Mouse (Mus musculus) monocyte, adult 2 months (primary cell): ENCODE measurements around the gene Dscam.

Experiments used
- DNase-seq, 2 experiments: peaks; one replicate each; pipeline ENCODE4 v3.0.0; 2022; ENCODE audit warnings: low spot score in 2 of 2, low read depth in 1 of 2

Dscam gene

DNA sequence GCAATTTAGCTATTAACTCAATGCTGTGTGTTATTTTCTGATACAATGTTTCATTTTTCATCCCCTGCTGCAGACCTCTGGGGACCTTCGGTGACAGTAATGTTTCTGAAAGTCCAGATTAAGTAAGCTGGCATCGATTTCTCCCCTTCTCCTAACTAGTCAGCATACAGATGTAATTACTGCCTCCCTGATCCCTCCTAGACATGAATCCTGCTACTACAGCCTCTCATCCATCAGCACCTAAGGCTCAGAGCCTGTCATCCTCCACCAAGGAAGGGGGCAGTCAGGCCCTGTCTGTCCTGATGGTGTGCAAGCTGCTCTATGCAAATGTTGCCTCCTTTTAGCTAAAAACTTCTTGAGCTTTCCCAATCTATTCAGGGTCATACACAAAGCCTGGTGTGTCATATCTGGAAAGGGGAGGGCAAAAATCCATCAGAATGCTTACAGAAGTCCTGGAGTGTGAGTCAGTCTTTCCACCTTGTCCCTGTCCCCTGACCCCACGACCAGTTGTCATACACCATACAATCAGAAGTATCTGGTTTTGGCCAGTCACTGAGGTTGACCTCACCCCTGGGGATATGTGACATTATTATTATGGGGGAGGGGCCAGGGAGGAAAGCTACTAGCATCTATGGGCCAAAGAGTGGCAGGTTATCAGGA lies 571.0 kb downstream of the Dscam start:
- no peak for DNase-seq

DNA sequence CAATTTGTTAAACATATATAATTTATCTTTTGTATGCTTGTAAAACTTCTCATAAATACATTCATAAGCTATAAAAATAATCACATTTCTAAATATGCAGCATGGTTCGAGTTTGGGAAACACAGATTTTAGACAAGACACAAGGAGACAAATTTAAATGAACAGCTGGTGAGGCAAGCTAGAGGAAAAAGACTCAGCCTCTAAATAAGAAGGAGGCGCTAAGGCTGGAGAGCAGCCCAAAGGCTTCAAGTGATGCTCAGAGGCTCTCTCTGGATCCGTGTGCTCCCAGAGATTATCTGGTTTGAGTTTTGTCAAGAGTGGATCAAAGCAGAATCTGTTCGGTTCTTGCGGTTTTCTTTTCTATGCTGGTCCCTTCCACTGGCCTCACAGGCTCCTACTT lies 594.7 kb downstream of the Dscam start:
- DNase-seq: no peak

DNA sequence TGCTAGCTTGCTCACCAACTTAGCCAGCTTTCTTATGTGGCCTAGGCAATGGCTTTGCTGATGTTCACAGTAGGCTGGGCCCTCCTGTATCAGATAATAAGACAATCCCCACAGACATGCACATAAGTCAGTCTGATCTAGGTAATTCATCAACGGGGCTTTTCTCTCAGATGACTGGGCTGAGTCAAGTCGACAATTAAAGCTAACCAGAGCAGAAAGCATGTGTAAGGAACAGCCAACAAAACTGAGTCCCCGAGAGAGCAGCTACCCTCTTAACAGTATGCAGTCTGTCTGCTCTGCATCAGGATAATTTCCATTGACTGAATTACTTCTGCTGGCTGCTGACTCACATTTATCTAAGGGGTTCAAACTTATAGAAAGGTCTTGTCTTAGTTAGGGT lies 603.1 kb downstream of the Dscam start:
- no peak for DNase-seq

DNA sequence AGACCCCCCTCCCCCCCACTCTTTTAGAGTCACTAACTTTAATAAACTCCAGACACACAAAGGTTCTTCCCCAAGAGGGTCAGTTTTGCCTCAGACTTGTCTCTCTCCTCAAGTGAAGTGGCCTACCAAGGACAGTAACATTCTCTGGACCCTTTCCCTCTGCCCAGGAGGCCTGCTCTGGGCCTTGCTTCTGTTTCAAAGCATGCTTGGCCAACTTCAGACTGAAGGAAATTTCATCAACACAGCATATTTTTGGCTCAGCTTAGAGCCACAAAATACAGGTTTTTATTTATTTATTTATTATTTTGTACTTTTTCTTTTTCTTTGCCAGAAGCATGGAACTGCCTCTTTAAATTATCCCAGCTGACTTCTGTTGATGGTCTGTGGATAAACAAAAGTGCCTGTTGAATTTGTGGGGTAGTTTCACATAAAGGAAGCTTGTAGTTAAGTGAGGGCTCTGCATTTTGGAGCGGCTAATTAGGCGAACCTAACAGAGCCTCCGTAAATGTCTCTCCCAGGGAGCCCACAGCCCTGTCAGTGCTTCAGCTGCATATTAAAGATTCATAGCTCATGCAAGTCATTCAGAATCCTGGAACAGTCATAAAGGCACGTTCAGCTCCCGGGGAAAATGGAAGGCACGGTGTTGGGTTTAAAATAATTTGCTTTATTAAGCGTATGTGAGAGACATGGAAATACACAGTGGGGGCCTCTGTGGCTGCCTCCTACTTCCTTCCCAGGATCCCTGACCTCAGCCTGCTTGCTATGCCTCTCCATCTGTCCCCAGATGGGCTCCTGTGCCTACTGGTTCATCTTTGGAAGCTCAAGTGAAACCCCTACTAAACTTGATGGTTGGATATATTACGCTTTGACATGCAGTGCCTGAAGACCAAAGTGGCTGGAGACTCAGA lies 606.9 kb downstream of the Dscam start:
- DNase-seq: no peak

DNA sequence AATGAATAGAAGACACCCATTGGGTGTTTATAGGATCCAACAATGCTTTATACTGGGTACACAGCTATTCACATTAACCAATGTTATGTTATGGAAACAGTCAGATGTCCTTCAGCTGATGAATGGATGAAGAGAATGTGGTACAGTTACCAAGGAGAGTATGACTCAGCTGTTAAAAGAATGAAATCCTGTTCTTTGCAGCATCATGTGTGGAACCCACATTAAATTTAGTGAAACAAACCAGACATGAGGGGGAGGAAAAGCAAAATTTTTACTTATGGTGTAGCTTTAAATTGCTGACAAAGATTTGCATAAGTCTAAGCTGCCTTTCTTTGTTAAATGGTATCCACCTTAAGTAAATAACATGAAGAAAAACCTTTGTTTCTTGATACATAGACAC lies 610.8 kb downstream of the Dscam start:
- DNase-seq: no peak

DNA sequence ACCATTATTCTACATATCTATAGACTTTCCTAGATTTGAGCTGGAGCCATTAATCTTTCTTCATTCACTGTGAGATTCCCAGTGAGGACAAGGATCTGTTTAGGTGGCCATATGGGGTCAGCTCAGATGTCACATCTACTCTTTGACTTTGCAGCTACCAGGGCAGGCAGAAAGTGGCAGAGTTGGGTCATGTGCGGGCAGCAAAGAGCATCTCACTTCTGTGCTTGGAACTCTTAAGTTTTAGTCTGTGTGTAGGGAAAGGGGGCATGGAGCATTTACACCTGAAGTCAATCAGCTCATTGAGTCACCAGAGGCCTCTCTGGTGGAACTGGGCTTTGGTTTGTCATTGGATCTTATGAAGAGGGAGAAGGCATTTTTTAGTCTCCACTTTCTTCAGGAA lies 612.2 kb downstream of the Dscam start:
- DNase-seq: no peak

DNA sequence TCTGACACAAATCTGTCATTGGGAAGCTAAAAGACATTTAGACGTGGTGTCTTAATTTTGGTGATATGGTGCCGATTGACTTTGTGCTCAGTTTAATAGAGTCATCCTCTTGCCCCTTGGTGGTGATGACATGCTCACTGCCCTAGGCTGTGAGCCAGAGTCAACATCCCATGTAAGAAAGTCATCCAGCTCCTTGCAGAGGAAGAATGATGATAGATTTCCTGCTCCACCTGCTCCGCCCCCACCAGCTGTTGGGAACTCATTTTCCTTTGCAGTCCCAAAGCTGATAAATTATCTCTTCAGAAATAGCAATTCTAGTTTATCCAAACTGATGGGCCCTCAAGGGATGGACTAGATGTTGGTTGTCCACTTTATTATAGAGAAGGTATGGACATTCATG lies 613.9 kb downstream of the Dscam start:
- no peak for DNase-seq

DNA sequence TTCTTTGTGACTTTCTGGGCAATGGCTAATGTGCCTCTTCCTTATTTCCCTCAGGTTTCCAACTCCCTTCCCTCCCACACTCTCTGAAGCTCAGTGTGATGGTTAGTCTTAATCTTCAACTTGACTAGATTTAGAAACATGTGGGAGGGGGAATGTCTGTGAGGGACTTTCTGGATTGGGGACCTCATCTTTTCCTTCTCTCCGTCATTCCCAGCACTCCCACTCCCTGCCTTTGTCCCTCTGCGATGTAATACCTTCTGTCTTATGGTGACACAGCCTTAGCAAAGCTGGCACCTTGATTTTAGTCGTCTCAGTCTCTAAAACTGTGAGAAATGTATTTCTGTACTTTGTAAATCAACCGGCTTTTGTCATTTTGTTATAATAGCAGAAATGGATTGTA lies 615.1 kb downstream of the Dscam start:
- no peak for DNase-seq

DNA sequence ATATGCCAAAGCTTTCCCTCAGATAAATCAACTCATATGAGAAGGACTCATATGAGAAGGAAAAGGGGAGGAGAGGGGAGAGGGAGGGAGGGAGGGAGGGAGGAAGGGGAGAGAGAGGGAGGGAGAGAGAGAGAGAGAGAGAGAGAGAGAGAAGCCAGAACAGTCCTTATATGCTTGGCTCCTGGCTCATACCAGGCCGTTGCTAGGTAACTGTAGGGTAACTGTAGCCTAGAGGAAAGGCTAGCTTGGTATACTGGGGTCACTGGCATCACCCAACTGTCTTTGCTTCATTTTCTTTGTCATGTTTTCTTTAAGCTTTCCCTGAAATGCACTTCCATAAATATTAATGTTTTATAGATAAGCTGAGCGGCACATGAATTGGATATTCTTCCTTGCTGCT lies 617.9 kb downstream of the Dscam start:
- no peak for DNase-seq

DNA sequence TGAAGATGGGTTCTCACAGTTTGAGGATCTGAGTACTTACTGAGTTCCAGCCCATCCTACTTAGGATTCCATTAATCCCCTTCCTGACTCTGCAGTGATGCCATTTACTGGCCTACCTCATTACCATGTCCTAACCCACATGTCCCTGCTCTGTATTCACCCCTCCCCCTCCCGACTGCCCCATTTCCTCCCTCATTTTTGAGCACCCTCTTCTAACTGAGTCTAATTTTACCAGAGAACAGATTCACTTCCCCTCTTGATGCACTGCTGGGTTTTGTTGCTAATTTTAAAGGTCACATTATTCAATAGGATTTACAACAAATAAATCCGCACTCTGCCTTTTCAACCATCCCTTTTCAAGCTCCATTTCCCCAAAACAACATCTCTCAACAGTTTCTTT lies 629.5 kb downstream of the Dscam start:
- peak in 1 of 2 experiments; percentile 10 for DNase-seq
